Mouse (Mus musculus): ENCODE measurements around the gene Clcn5. TPM values are rescaled to one million over a fixed set of nuclear protein-coding genes. Genes with fewer than 3 reads are reported as not detected.

Gene Clcn5
- polyA plus RNA-seq, 1 experiment from 2014 or later: 26.0 TPM

MicroRNA genes within 50 kb of the gene (microRNA counts, 519-probe panel; counts per million panel counts)
- microRNA mmu-miR-188-3p (460 counts per million, percentile 65 among the panel's probes with 10 or more counts), microRNA mmu-miR-188-5p (460 counts per million, percentile 65 among the panel's probes with 10 or more counts), microRNA mmu-miR-362-3p (3,815 counts per million, percentile 76 among the panel's probes with 10 or more counts), microRNA mmu-miR-362-5p (2,746 counts per million, percentile 69 among the panel's probes with 10 or more counts), microRNA mmu-miR-500 (460 counts per million, percentile 65 among the panel's probes with 10 or more counts), microRNA mmu-miR-501-3p (460 counts per million, percentile 65 among the panel's probes with 10 or more counts), microRNA mmu-miR-501-5p (460 counts per million, percentile 65 among the panel's probes with 10 or more counts), microRNA mmu-miR-532-3p (460 counts per million, percentile 65 among the panel's probes with 10 or more counts), microRNA mmu-miR-532-5p (5,056 counts per million, percentile 87 among the panel's probes with 10 or more counts)

Small RNAs within 50 kb of the gene (microRNA-seq; reads per million reads assigned to microRNA genes)
- 2,233 reads per million, percentile 83 among the genes with 10 or more reads in this experiment for gene Mir188
- 287 reads per million, percentile 65 among the genes with 10 or more reads in this experiment for gene Mir362
- gene Mir500: 337 reads per million, percentile 66 among the genes with 10 or more reads in this experiment
- 1,031 reads per million, percentile 76 among the genes with 10 or more reads in this experiment for gene Mir501
- gene Mir532: 3,093 reads per million, percentile 86 among the genes with 10 or more reads in this experiment

Other genes starting within 250 kb of the Clcn5 start
- 2.2 and 2.4 TPM in 2 replicates for gene Usp27x, start 56.5 kb upstream of the Clcn5 start, polyA plus RNA-seq (2016; fragmentation: Nextera tagmentation; extraction: Ambion mirVana)

Data from embryonic facial prominence, embryonic 12.5 days (tissue).